33 mouse cellular contexts compared by ENCODE assay signal in the genomic region with DNA sequence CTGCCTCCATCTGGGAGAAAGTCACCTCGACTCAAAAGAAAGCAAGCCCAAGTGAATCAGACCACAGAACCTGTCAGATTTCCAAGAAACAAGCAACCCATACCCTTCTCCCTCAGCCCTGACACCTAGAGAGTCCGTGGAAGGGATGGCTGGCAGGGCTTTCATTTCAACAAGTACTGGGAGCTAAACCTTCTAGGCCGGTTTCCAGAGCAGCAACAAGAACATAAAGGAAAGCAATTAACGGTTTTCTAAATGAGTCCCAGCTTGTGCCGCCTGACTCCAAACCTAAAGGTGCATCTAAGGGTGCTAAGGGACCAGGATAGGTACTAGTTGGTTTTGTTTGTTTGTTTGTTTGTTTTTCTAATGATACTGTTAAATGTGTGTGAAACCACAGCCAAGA. TPM values are rescaled to one million over a fixed set of nuclear protein-coding genes. Genes with fewer than 3 reads are reported as not detected.
DNase-seq lines count a peak whose midpoint lies in the region; ATAC-seq and TF ChIP-seq lines count a peak whose summit lies in the region.
"Had no signal": no experiment of that assay in that cellular context is flagged by ENCODE, and none has a peak within 500 bp of the region (broad histone marks: within the 10 kb centered on the region; RNA-seq: fewer than 3 reads in every experiment).

No protein-coding gene starts in this region.

- H3K4me2 ChIP-seq in forebrain, embryonic 16.5 days (ENCODE audit: low read length): no peak overlapping the region
- H3K4me2 ChIP-seq in midbrain, postnatal 0 days (ENCODE audit: low read depth, low read length, poor library complexity, severe bottlenecking): no peak overlapping the region
- H3K4me2 ChIP-seq in hindbrain, embryonic 13.5 days: peak overlapping the region; percentile 67
- H3K4me2 ChIP-seq in midbrain, embryonic 15.5 days: 0 out of 2 replicates have a peak overlapping the region, but pooled peaks have one; percentile 5
- H3K4me2 ChIP-seq: embryonic facial prominence, embryonic 13.5 days; liver, embryonic 15.5 days; lung, embryonic 15.5 days had no signal

- peaks cover 46% of the 10 kb centered on the region for H3K4me1 ChIP-seq in forebrain, embryonic 10.5 days
- H3K4me1 ChIP-seq in forebrain, embryonic 16.5 days (replicated peaks; ENCODE audit: control insufficient read depth, insufficient read depth, low read length): peaks cover 17% of the 10 kb centered on the region
- H3K4me1 ChIP-seq in midbrain, embryonic 10.5 days: peaks cover 62% of the 10 kb centered on the region
- no peaks in the 10 kb centered on the region for H3K4me1 ChIP-seq in midbrain, postnatal 0 days (ENCODE audit: insufficient read depth, low read length)
- peaks cover 29% of the 10 kb centered on the region for H3K4me1 ChIP-seq in hindbrain, embryonic 13.5 days (replicated peaks)
- peaks cover 21% of the 10 kb centered on the region for H3K4me1 ChIP-seq in midbrain, embryonic 15.5 days

- 2% methylated on average over 5 of the region's 5 CpGs for WGBS in forebrain, embryonic 10.5 days
- 2% methylated on average over 5 of the region's 5 CpGs for WGBS in forebrain, embryonic 16.5 days
- WGBS in midbrain, embryonic 10.5 days: under 1% methylated on average over 5 of the region's 5 CpGs
- 6% methylated on average over 5 of the region's 5 CpGs for WGBS in midbrain, postnatal 0 days
- 2% methylated on average over 5 of the region's 5 CpGs for WGBS in hindbrain, embryonic 13.5 days
- WGBS in midbrain, embryonic 15.5 days: 5% methylated on average over 5 of the region's 5 CpGs

- H3K9me3 ChIP-seq in forebrain, embryonic 10.5 days: no peaks in the 10 kb centered on the region
- H3K9me3 ChIP-seq in forebrain, embryonic 16.5 days (ENCODE audit: control insufficient read depth, low read length): no peaks in the 10 kb centered on the region
- H3K9me3 ChIP-seq in midbrain, embryonic 10.5 days (replicated peaks): no peaks in the 10 kb centered on the region
- H3K9me3 ChIP-seq in midbrain, postnatal 0 days (ENCODE audit: low read length): no peaks in the 10 kb centered on the region
- H3K9me3 ChIP-seq in hindbrain, embryonic 13.5 days: no peaks in the 10 kb centered on the region
- no peaks in the 10 kb centered on the region for H3K9me3 ChIP-seq in midbrain, embryonic 15.5 days
- H3K9me3 ChIP-seq: embryonic facial prominence, embryonic 13.5 days; liver, embryonic 15.5 days; lung, embryonic 15.5 days had no signal

- no peak overlapping the region for H3K4me3 ChIP-seq in forebrain, embryonic 10.5 days
- no peak overlapping the region for H3K4me3 ChIP-seq in forebrain, embryonic 16.5 days (replicated peaks; ENCODE audit: low read length)
- peak overlapping the region; percentile 64 for H3K4me3 ChIP-seq in midbrain, embryonic 10.5 days
- H3K4me3 ChIP-seq in midbrain, postnatal 0 days (ENCODE audit: low read depth, low read length): no peak overlapping the region
- H3K4me3 ChIP-seq in hindbrain, embryonic 13.5 days: no peak overlapping the region; the same call in 1 of the 2 replicates
- no peak overlapping the region for H3K4me3 ChIP-seq in midbrain, embryonic 15.5 days
- H3K4me3 ChIP-seq in layer of hippocampus, adult 2 months: no peak overlapping the region
- H3K4me3 ChIP-seq: embryonic facial prominence, embryonic 13.5 days; erythroblast, embryonic 14.5 days; heart, adult 2 months; left cerebral cortex, adult 2 months; liver, embryonic 15.5 days; lung, embryonic 15.5 days; megakaryocyte, embryonic 14.5 days had no signal

- ATAC-seq in forebrain, embryonic 16.5 days: no peak
- ATAC-seq in midbrain, postnatal 0 days (ENCODE audit: low FRiP score): no peak
- ATAC-seq in hindbrain, embryonic 13.5 days (ENCODE audit: low FRiP score): no peak
- ATAC-seq in midbrain, embryonic 15.5 days (replicated peaks): no peak
- ATAC-seq: CD4-positive, CD25-positive, alpha-beta regulatory T cell, adult 4 months; forebrain, embryonic 14.5 days; inflammation-experienced regulatory T-cells, adult 6 months had no signal

- H3K36me3 ChIP-seq in forebrain, embryonic 10.5 days (replicated peaks): no peaks in the 10 kb centered on the region
- no peaks in the 10 kb centered on the region for H3K36me3 ChIP-seq in forebrain, embryonic 16.5 days (ENCODE audit: control insufficient read depth, insufficient read depth)
- no peaks in the 10 kb centered on the region for H3K36me3 ChIP-seq in midbrain, embryonic 10.5 days
- H3K36me3 ChIP-seq in midbrain, postnatal 0 days (ENCODE audit: insufficient read depth, low read length): no peaks in the 10 kb centered on the region
- H3K36me3 ChIP-seq in hindbrain, embryonic 13.5 days: no peaks in the 10 kb centered on the region
- H3K36me3 ChIP-seq in midbrain, embryonic 15.5 days (replicated peaks): no peaks in the 10 kb centered on the region
- H3K36me3 ChIP-seq: embryonic facial prominence, embryonic 13.5 days; liver, embryonic 15.5 days; lung, embryonic 15.5 days had no signal

- peak; percentile 35 for DNase-seq in forebrain, embryonic 10.5 days (ENCODE audit: extremely low spot score, low spot score)
- no peak for DNase-seq in midbrain, embryonic 10.5 days (ENCODE audit: low spot score)
- no peak for DNase-seq in midbrain, postnatal 0 days (ENCODE audit: low spot score)
- DNase-seq in adrenal gland, adult 18-20 months (ENCODE audit: low spot score in 2 of 2): no peak
- DNase-seq in layer of hippocampus, adult 2 months (ENCODE audit: low spot score in 2 of 2): no peak
- DNase-seq: adrenal gland, postnatal 25 days; cerebellum, adult 11 months; cerebellum, adult 9-11 months; gastrocnemius, postnatal 36 days; heart, adult 2 months; kidney, adult 18-20 months; liver; lung, postnatal 36 days; right cerebral cortex, postnatal 25 days; spleen, adult 18-20 months; thymus, postnatal 25 days had no signal

- no peak for TF ChIP-seq CTCF in midbrain, postnatal 0 days (IDR thresholded peaks at IDR 0.05)
- TF ChIP-seq CTCF in layer of hippocampus, adult 2 months (conservative IDR thresholded peaks at IDR 0.05): no peak

- no peak overlapping the region for H3K27ac ChIP-seq in forebrain, embryonic 10.5 days
- H3K27ac ChIP-seq in forebrain, embryonic 16.5 days (ENCODE audit: low read length): no peak overlapping the region
- no peak overlapping the region for H3K27ac ChIP-seq in midbrain, embryonic 10.5 days (replicated peaks)
- H3K27ac ChIP-seq in midbrain, postnatal 0 days (ENCODE audit: low read depth, low read length): no peak overlapping the region
- no peak overlapping the region for H3K27ac ChIP-seq in hindbrain, embryonic 13.5 days
- H3K27ac ChIP-seq in midbrain, embryonic 15.5 days: no peak overlapping the region
- no peak overlapping the region for H3K27ac ChIP-seq in layer of hippocampus, adult 2 months
- H3K27ac ChIP-seq: embryonic facial prominence, embryonic 13.5 days; heart, adult 2 months; kidney, postnatal 0 days; left cerebral cortex, adult 2 months; liver, embryonic 15.5 days; lung, embryonic 15.5 days had no signal

- H3K9ac ChIP-seq in forebrain, embryonic 16.5 days (replicated peaks; ENCODE audit: low read depth, low read length): no peak overlapping the region
- H3K9ac ChIP-seq in midbrain, postnatal 0 days (replicated peaks; ENCODE audit: low read length, poor library complexity, severe bottlenecking): no peak overlapping the region
- peak overlapping the region; percentile 31; the same call in 1 of the 2 replicates for H3K9ac ChIP-seq in hindbrain, embryonic 13.5 days
- no peak overlapping the region for H3K9ac ChIP-seq in midbrain, embryonic 15.5 days
- H3K9ac ChIP-seq: embryonic facial prominence, embryonic 13.5 days; liver, embryonic 15.5 days; lung, embryonic 15.5 days had no signal

- peaks cover 100% of the 10 kb centered on the region for H3K27me3 ChIP-seq in forebrain, embryonic 10.5 days (ENCODE audit: poor library complexity, severe bottlenecking)
- H3K27me3 ChIP-seq in forebrain, embryonic 16.5 days (replicated peaks; ENCODE audit: control insufficient read depth, insufficient read depth, low read length): peaks cover 60% of the 10 kb centered on the region
- H3K27me3 ChIP-seq in midbrain, embryonic 10.5 days (ENCODE audit: low read depth, poor library complexity, severe bottlenecking): peaks cover 100% of the 10 kb centered on the region
- peaks cover 64% of the 10 kb centered on the region for H3K27me3 ChIP-seq in midbrain, postnatal 0 days (ENCODE audit: insufficient read depth, low read length)
- H3K27me3 ChIP-seq in hindbrain, embryonic 13.5 days: peaks cover 94% of the 10 kb centered on the region
- H3K27me3 ChIP-seq in midbrain, embryonic 15.5 days (replicated peaks): peaks cover 78% of the 10 kb centered on the region

RNA-seq across cellular contexts. Expression of gene Onecut1, which starts 10.1 kb away (rescaled TPM):
- polyA plus RNA-seq in forebrain, embryonic 10.5 days (2016; fragmentation: Nextera tagmentation; extraction: Ambion mirVana): 0.92 and 1.2 TPM in 2 replicates
- polyA plus RNA-seq in forebrain, embryonic 16.5 days (2015; fragmentation: Nextera tagmentation; extraction: Ambion mirVana): 0.51 and 0.80 TPM in 2 replicates
- polyA plus RNA-seq in midbrain, embryonic 10.5 days (2016; fragmentation: Nextera tagmentation; extraction: Ambion mirVana): 10.0 and 13.4 TPM in 2 replicates
- total RNA-seq in midbrain, postnatal 0 days (2014; rRNA removed): 7.5 and 8.4 TPM in 2 replicates
- 3.8 and 5.0 TPM in 2 replicates for polyA plus RNA-seq in midbrain, postnatal 0 days (2015; fragmentation: Nextera tagmentation; extraction: Ambion mirVana)
- 5.5 and 7.8 TPM in 2 replicates for polyA plus RNA-seq in hindbrain, embryonic 13.5 days (2015; fragmentation: Nextera tagmentation; extraction: Ambion mirVana)
- 7.0 and 8.2 TPM in 2 replicates for polyA plus RNA-seq in midbrain, embryonic 15.5 days (2015; fragmentation: Nextera tagmentation; extraction: Ambion mirVana)
- total RNA-seq in adrenal gland, adult 18-20 months (2021): not detected
- total RNA-seq in layer of hippocampus, adult 2 months (2021): 1 to 10 TPM in 1 of 2 experiments, under 1 TPM in 1; 0.92 to 1.3 TPM
- total RNA-seq: adrenal gland, postnatal 25 days; common myeloid progenitor, adult 5-6 weeks; gastrocnemius, postnatal 36 days; heart, adult 2 months; heart, postnatal 25 days had no signal
- polyA plus RNA-seq: CD4-positive, CD25-positive, alpha-beta regulatory T cell, adult 4 months; embryonic facial prominence, embryonic 13.5 days; erythroblast, embryonic 14.5 days; heart, adult 2 months; heart, embryonic 14.5 days; inflammation-experienced regulatory T-cells, adult 6 months; kidney, postnatal 0 days; large intestine, adult 2 months; lung, embryonic 15.5 days had no signal

Comparison
In these comparisons a context has a peak if more than half of its experiments do, and no peak if none do; other contexts are left out.
1. H3K4me2 ChIP-seq: peak in hindbrain, embryonic 13.5 days (single experiment) and midbrain, embryonic 15.5 days (single experiment); none in forebrain, embryonic 16.5 days (single experiment) and midbrain, postnatal 0 days (single experiment).